Mouse (Mus musculus) ES-E14 (cell line): ENCODE results near the gene Cep170.

Source experiments
- CHD2 ChIP-seq: IDR thresholded peaks from 2 replicates; pipeline ENCODE4 v1.6.1; 2014; ENCODE audit warnings: mild to moderate bottlenecking, low read depth, low read length, inconsistent platforms
- MAFK ChIP-seq: IDR thresholded peaks from 2 replicates; pipeline ENCODE4 v1.6.1; 2014; ENCODE audit warnings: mild to moderate bottlenecking, low read depth, low read length, inconsistent platforms; ENCODE audit not compliant: insufficient read depth
- ZC3H11A ChIP-seq: IDR thresholded peaks from 2 replicates; pipeline ENCODE4 v1.6.1; 2012; ENCODE audit warnings: low read depth, mild to moderate bottlenecking, inconsistent platforms, low read length, borderline replicate concordance
- ZNF384 ChIP-seq: IDR thresholded peaks from 2 replicates; pipeline ENCODE4 v1.6.1; 2012; ENCODE audit warnings: low read depth, low read length, inconsistent platforms

DNA sequence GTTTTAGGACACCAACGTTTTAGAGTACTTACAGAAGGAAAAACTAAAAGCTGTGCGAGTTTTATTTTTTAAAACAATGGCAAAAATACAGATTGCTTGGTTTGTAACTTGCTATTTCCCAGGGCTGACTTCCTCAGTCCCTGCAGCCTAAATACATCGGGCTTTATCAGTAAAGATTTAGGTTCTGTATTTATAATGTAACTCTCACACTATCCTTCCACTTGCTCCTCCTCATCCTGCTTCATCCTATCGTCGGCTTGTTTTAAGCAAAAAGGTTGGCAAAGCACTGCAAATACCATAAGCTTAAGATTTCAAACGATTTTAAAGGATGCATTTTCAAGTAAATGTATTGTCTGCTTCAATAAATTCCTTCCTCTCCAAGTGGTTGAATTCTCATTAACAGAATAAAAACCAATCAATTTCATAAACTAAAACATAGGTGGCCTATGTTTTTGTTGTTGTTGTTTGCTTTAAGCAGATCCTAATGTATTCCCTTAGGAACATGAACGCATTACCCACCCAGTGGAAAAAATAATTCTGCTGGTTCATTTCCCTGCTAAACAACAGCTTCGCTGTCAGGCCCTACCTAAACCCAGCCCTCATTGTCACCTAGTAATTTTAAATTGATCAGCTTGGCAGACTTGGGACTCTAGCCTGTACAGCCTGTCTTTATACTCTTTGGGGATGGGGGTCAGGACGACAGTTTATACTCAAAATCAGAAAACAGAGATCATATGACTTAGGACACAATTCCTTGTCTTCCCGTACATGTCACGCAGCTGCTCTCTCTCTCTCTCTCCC lies 1.2 kb downstream of the Cep170 start:
- TF ChIP-seq MAFK = no peak
- TF ChIP-seq ZC3H11A = no peak
- no peak for TF ChIP-seq CHD2
- no peak for TF ChIP-seq ZNF384
